Mouse (Mus musculus): ENCODE results near the gene Mcm2. TPM values are rescaled to one million over a fixed set of nuclear protein-coding genes. Genes with fewer than 3 reads are reported as not detected.

The Mcm2 gene
- total and polyA plus RNA-seq, 2 experiments from 2014 or later = 21.7 to 37.0 TPM

- Histone ChIP-seq H3K4me2 (ENCODE audit: low read depth, low read length) (no peak overlapping the region), H3K4me1 (ENCODE audit: insufficient read depth, low read length) (peaks cover 10% of the 10 kb centered on the region), H3K36me3 (ENCODE audit: insufficient read depth, low read length) (peaks cover 29% of the 10 kb centered on the region), H3K27ac (no peak overlapping the region), H3K27me3 (ENCODE audit: insufficient read depth, low read length) (no peaks in the 10 kb centered on the region), H3K4me3 (ENCODE audit: low read length) (no peak overlapping the region), H3K9ac (replicated peaks; ENCODE audit: low read length) (no peak overlapping the region), H3K9me3 (ENCODE audit: low read length) (no peaks in the 10 kb centered on the region)
- DNase-seq (ENCODE audit: low spot score) (no peak), ATAC-seq (no peak)
- TF ChIP-seq CTCF (IDR thresholded peaks at IDR 0.05; ENCODE audit: low read depth) = no peak
- WGBS = 82% methylated on average over 12 of the region's 12 CpGs
Measured at GRCm38 (mm10) chr6:88837999-88838398, 60.6 kb downstream of the Mcm2 start.

- Histone ChIP-seq H3K4me2 (ENCODE audit: low read depth, low read length) (no peak overlapping the region), H3K4me1 (ENCODE audit: insufficient read depth, low read length) (peaks cover 10% of the 10 kb centered on the region), H3K4me3 (ENCODE audit: low read length) (no peak overlapping the region), H3K27me3 (ENCODE audit: insufficient read depth, low read length) (no peaks in the 10 kb centered on the region), H3K36me3 (ENCODE audit: insufficient read depth, low read length) (peaks cover 29% of the 10 kb centered on the region), H3K27ac (no peak overlapping the region), H3K9me3 (ENCODE audit: low read length) (no peaks in the 10 kb centered on the region), H3K9ac (replicated peaks; ENCODE audit: low read length) (no peak overlapping the region)
- DNase-seq (ENCODE audit: low spot score) = no peak
- TF ChIP-seq CTCF (IDR thresholded peaks at IDR 0.05; ENCODE audit: low read depth) = no peak
- no peak for ATAC-seq
- WGBS = 78% methylated on average over 28 of the region's 28 CpGs
Measured at GRCm38 (mm10) chr6:88836178-88836819, 62.3 kb downstream of the Mcm2 start.

GRCm38 (mm10) chr6:88835047-88835446 is 63.5 kb downstream of the Mcm2 start:
- peaks cover 29% of the 10 kb centered on the region for H3K36me3 ChIP-seq (ENCODE audit: insufficient read depth, low read length)
- no peak overlapping the region for H3K4me2 ChIP-seq (ENCODE audit: low read depth, low read length)
- no peaks in the 10 kb centered on the region for H3K9me3 ChIP-seq (ENCODE audit: low read length)
- no peak overlapping the region for H3K9ac ChIP-seq (replicated peaks; ENCODE audit: low read length)
- H3K27ac ChIP-seq = no peak overlapping the region
- no peak for ATAC-seq
- no peak for TF ChIP-seq CTCF (IDR thresholded peaks at IDR 0.05; ENCODE audit: low read depth)
- DNase-seq (ENCODE audit: low spot score) = no peak
- WGBS = 82% methylated on average over 5 of the region's 5 CpGs
- H3K4me1 ChIP-seq (ENCODE audit: insufficient read depth, low read length) = no peaks in the 10 kb centered on the region; the same call in 1 of the 2 replicates
- H3K4me3 ChIP-seq (ENCODE audit: low read length) = no peak overlapping the region
- 0 out of 2 replicates have a peak, but pooled peaks cover 4% of the 10 kb centered on the region for H3K27me3 ChIP-seq (ENCODE audit: insufficient read depth, low read length)

Other genes with a start within 250 kb of the Mcm2 start
- gene Mgll, start 174.4 kb downstream of the Mcm2 start, total RNA-seq (2014; rRNA removed) = 105 and 126 TPM in 2 replicates
- gene Mgll, start 174.4 kb downstream of the Mcm2 start, polyA plus RNA-seq (2015; fragmentation: Nextera tagmentation; extraction: Ambion mirVana) = 148 and 158 TPM in 2 replicates
- gene Abtb1, start 56.8 kb downstream of the Mcm2 start, total RNA-seq (2014; rRNA removed) = 62.6 and 78.9 TPM in 2 replicates
- gene Abtb1, start 56.8 kb downstream of the Mcm2 start, polyA plus RNA-seq (2015; fragmentation: Nextera tagmentation; extraction: Ambion mirVana) = 31.5 and 34.8 TPM in 2 replicates
- 1,247 and 1,290 TPM in 2 replicates for gene Podxl2, start 23.7 kb downstream of the Mcm2 start, total RNA-seq (2014; rRNA removed)
- gene Podxl2, start 23.7 kb downstream of the Mcm2 start, polyA plus RNA-seq (2015; fragmentation: Nextera tagmentation; extraction: Ambion mirVana) = 675 and 695 TPM in 2 replicates
- 55.2 and 88.4 TPM in 2 replicates for gene Tpra1, start 3.5 kb upstream of the Mcm2 start, total RNA-seq (2014; rRNA removed)
- gene Tpra1, start 3.5 kb upstream of the Mcm2 start, polyA plus RNA-seq (2015; fragmentation: Nextera tagmentation; extraction: Ambion mirVana) = 49.4 and 56.0 TPM in 2 replicates

All from hindbrain, postnatal 0 days (tissue).